Mouse (Mus musculus) retina, embryonic 14.5 days (tissue): ENCODE results near the gene Gucy1a1.
"Not testable (repeated sequence)": the region's sequence is repeated elsewhere in the genome, so short reads cannot be mapped to it uniquely, and the experiment has no call there.

Experiments
- DNase-seq: peaks from one replicate; pipeline ENCODE4 v3.0.0-alpha.2; 2015; ENCODE audit warnings: low spot score

The Gucy1a1 gene

GRCm38 (mm10) chr3:82145126-82145901, at the start of gene Gucy1a1:
TSS of gene Gucy1a1 (minus strand) at chr3:82145789.
- peak; percentile 60 for DNase-seq

DNA sequence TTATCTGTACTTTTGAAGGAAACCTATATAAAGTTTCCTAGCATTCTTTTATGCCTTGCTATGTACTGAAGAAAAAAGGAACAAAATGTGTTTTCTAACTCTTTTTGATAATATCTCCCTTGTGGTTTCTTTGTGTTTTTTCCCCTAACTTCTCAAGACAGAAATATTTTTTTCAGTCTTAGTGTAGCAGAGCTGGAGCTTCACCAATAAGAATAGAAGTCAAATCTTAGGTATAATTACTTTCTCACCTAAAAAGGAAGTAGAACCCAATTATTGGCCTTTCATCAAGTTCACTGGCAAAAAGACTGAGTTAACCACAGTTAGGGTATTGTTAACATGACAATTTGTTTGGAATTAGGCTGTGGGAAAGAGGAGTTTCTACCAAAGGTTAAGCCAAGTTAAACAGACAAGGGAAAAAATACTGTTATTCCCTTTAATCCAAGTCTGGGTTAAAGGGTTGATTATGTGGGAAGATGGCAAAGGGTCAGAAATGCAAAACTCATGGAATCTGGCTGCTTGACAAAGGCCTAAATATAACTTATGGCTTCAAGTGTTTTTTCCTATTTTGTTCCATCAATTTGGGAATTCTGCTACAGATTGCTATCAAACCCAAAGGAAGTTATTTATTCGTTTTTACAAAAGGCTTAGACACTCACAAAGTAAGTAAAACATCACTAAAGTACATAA, 46.1 kb upstream of the Gucy1a1 start:
- no peak for DNase-seq

DNA sequence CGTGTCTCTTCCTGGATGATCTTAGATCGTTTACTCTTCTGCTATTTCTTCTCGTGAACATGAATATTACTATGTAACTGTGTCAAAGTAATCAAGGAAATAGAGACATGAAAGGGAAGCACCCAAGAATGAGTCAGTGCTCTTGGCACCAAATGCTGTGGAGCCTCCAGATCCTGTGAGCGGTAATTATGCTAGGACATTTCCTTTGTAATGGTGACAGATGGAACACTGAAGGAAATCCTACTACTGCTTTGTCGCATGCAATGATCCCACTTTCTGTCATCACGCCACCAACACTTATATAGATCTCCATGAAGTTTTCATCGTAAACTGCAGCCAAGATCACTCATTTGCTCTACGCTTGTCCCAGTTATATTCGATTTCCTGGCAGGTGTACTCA, 40.0 kb upstream of the Gucy1a1 start:
- no peak for DNase-seq

DNA sequence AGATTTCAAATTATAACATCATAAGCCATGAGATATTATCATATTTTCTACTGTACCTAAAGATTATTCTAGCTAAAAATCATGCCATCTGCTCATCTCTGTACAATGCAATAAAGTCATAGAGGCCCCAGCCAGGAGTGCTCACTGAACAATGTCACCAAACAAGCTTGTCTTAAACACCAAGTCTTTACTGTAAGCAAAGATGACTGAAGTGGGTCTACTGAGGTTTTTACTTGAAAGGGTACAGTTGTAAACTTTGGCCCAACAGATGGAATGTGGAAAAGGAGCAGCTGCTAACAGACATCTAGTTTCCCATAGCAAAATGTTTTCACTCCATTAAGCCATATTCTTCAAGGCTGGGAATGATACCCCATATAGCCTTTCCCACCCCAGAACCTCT, 35.9 kb upstream of the Gucy1a1 start:
- DNase-seq: no peak

DNA sequence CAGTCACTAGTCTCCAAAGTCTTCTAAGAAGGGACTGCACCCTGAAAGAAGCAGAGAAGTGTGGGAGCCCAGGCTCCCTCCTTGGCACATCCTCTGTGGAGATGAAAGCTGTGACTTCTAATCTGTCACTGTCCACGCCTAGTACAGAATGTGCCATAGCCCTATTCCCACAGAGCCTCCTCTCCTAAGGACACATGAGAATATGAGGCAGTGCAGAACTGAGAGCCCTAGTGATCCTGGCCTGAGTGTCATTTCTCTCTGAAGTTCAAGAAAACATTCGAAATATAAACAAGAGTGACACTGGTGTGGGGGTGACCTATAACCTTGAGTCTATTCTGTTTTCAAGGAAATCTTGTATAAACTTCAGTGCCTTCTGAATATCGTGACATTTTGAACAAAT, 34.7 kb upstream of the Gucy1a1 start:
- DNase-seq: no peak

DNA sequence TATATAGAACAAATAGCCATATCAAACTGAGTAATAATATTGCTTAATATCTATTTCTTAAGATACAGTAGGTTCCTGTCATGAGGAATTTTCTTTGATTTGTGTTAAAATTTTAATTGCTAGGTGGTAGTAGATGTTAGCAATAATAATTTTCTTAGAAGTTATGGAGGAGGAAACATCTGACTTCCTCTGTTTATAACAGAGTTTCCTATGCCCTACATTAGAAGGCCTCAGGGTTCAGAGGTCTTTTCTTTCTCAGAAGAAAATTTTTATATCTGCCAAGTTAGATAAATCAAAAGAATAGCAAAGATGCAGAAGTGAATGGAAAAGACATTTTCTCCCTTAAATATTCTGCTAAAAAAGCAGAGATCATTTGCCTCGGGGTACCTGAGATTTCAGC, 29.9 kb upstream of the Gucy1a1 start:
- no peak for DNase-seq

GRCm38 (mm10) chr3:82167064-82167463, 21.5 kb upstream of the Gucy1a1 start:
- DNase-seq: no peak

DNA sequence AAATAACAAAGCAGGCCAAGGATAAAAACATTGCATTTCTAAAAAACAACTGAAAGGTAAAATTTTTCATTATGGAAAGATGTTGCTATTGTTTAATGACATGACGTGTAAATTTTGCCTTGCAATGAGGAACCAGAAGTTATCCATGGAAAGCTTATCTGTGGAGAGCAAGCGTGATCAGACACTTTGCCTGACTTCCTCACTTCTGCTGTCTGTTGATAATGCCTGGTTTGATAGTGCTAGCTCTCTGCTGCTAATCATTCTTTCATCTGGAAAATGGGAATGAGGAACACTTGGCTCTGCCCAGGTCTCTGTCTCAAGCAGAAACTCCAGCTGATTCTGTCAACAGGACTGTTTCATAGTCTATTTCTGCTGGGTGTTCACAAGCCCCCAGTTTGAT, 20.3 kb upstream of the Gucy1a1 start:
- no peak for DNase-seq

DNA sequence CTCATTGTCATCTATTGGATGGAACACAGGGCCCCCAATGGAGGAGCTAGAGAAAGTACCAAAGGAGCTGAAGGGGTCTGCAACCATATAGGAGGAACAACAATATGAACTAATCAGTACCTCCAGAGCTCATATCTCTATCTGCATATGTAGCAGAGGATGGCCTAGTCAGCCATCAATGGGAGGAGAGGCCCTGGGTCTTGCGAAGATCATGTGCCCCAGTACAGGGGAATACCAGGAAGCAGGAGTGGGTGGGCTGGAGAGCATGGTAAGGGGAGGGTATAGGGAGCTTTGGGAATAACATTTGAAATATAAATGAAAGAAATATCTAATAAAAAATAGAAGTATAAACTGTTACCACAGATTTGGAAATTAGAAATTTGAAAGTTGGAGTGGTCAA, 17.4 kb upstream of the Gucy1a1 start:
- DNase-seq: not testable (repeated sequence)

- DNase-seq: no peak
Measured at GRCm38 (mm10) chr3:82145978-82146377, 389 bp upstream of the Gucy1a1 start.

- no peak for DNase-seq
Measured at GRCm38 (mm10) chr3:82144725-82145125, 864 bp downstream of the Gucy1a1 start.

- DNase-seq: no peak
Measured at GRCm38 (mm10) chr3:82140781-82141180, 4.8 kb downstream of the Gucy1a1 start.

DNA sequence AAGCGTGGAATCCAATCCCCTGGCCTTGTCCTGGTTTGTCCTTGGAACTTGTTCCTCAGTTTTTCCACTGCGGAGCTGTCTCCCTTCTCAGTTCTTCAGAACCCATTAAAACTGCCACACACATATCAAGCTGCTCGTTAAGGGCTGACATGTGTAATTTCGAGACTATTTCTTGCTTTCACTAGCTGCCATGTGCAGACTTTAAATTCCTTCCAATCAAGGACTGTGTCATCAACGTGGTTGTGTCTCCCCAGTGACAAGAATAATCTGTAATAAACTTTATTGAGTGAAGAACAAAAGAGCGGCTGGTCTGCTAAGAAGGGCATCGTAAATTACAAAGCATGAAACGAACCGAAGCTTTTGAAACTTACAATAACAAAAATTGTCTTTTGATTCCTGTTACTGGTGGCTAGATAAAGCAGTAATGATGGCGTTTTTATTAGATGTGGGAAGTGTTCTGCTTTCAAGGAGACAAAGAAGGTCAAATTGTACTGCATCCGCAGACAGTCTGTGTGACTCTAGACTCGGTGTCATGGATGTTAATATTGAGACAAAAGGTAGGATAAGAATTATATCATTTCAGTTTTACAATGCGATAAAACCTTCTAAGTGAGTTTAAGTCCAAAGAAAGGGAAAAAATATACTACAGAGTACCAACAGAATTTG, 7.5 kb downstream of the Gucy1a1 start:
- DNase-seq: no peak

DNA sequence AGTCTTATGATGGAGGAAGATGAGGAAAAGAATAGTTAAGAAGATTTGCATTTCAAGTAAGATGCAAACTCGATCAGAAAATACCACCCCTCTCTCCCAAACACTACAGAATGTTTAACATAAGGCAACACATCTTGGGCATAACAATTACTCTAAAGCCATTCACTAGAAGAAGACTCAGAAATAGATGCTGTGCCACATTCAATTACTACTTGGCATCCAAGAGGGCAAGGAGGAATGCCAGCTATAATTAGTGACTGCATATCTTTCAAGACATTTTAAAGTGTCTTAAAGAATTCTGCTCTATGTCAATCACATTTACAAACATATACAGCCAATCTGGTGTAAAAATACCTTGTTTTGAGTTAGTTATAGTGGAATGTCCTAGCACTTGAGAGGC, 10.1 kb downstream of the Gucy1a1 start:
- DNase-seq: no peak

- DNase-seq: no peak
Measured at GRCm38 (mm10) chr3:82129258-82129657, 16.3 kb downstream of the Gucy1a1 start.

DNA sequence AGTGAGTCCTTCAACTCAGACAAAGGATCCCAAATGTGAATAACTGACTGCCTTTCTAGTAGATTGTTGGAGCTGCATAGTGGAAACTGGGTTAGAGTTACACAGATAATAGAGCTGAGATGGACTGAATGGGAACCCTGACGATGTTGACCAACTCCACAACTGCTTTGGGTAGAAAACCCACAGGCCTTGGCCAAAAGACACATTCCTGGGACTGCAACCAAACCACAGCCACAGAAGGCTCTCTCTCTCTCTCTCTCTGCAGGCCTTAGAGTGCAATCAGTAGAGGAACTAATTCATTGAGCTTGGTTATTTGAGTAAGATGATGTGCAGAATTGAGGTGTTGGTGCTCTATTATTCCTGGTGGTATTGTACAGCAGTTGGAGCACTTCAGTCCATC, 21.0 kb downstream of the Gucy1a1 start:
- DNase-seq: no peak

DNA sequence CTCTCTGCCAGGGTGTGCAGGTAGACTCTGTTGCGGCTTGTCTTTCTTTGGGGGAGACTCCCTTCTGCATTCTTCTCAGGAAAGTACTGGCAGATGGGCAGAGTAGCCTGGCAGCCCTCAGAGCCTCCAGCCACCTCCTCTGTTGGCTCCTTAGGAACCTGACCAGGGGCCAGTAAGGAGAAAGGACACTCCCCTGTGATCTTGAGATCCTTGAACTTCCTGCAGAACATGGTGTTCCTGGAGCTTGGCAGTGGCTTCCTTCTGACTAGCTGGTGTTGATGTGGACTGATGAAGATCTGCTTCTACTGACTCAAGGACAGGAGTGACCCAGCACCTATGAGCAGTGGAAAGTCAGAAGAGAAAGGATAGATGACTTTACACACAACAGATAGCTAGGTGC, 26.7 kb downstream of the Gucy1a1 start:
- DNase-seq: no peak

DNA sequence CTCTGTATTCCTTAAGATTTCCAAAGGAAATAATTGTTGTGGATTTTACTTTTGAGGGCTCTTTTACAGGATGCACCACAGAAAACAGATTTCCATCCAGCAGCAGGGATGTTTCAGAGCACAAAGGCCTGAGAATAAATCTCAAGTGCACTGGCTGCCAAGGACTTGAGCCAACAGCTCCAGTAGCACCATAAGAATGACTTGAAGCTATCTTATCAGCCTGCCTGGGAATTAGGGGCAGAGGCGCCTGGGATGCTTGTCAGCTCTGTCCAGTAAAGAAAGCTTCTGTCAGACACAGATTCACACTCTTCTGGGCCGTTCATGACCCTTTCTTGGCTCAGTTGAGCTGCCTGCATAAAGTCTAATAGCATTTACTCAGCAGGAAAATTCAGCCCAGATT, 33.1 kb downstream of the Gucy1a1 start:
- DNase-seq: no peak

DNA sequence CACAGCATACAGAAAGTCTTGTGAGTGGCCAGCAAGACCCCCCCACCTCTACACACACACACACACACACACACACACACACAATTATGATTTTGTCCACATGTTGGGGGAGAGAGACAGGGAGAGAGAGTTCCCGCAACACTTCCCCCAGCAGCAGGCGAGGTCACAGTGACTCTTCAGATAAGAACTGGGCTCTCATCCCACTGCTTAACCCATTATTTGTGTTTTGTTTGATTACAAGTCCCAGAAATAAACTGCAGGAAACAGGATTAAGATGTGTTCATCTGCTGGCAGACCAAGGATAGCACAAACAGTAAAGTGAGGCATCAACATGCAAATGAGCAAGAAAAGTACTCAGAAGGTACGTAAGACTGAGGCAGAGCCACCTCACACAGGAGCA, 33.6 kb downstream of the Gucy1a1 start:
- DNase-seq: no peak

- no peak for DNase-seq
Measured at GRCm38 (mm10) chr3:82108951-82109350, 36.6 kb downstream of the Gucy1a1 start.

- DNase-seq: no peak
Measured at GRCm38 (mm10) chr3:82104229-82104628, 41.4 kb downstream of the Gucy1a1 start.

GRCm38 (mm10) chr3:82099127-82099526, 46.5 kb downstream of the Gucy1a1 start:
- DNase-seq: no peak

- no peak for DNase-seq
Measured at GRCm38 (mm10) chr3:82096801-82097200, 48.8 kb downstream of the Gucy1a1 start.
